Mouse (Mus musculus) lung, postnatal 14 days (tissue): ENCODE results near the gene Phtf1.

Experiments used
- DNase-seq: peaks from one replicate; pipeline ENCODE4 v3.0.0; 2021

The Phtf1 gene

DNA sequence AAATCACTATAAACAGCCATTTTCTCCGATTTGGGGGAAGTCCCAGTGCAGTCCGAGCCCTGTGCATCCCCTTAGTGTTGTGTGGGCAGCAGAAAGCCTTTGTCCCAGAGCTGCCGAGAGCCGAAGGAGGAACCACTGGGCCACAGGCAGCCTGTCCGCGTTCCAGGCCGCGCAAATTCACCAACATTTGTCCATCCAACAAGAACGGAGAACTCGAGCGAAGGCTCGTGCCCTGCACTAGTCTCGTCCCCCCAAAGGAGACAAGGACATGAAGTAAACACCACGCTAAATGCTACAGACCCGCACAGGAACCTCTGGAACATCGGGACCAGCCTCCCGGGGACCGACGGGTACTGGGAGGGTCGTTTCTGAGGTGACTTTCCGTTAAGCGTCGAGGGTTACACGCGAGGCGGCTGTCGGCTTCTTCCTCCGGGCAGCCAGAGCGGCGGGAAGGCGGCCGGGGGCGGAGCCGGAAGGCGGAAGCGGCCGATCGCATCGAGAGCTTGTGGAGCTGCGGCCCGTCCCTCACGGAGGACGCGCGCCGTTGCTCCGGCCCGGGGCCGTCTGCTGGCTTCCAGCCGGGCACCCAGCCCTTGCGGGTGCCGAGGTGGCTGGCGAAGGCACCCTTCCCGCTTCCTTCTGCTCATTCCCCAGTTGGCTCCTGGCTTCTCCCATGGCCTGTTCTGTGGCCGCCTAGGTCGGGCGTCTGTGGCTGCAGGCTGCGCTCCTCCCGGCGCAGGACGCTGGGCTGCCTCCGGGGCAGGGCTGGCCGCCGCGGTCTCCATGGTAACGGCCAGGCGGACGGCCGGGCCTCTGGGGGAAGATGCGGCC, at the start of gene Phtf1:
Gene Phtf1, plus strand, starts transcription at position 250 of the 831 bp plus-strand sequence.
- peak; percentile 84 for DNase-seq

DNA sequence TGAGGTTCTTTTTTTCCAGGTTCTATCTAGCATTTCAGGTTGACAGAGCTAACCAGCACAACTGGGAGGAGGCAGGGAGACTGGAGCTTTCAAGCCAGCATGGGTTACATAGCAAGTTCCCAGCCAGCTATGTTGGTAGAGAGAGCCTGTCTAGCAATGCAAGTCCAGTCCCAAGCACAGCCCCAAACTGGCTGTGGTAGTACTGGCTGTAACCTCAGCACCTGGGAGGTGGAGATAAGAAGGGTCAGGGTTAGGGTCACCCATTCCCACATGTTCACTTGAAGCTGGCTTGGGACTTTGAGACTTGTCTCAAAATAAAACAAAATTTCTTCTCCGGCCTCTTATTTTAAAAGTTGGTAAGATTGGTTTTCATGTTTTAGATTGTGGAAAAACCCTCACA, 47.8 kb upstream of the Phtf1 start:
- no peak for DNase-seq

DNA sequence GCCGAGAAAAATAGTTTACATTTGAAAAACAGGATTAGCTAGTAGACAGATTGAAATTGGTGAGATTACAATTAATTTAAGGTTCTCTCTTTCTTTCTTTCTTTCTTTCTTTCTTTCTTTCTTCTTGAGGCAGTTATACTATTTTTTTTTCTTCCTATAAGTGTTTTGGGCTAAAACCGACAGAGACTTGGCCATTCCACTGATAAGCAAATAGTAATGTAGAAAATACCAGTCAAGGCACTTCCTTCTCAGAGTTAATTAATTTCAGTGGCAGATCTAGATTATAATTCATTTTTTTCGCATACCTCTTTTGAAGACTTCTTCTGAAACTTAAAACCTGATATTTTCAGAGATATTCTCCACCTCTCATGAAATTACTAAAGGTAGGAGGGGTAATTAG, 42.6 kb upstream of the Phtf1 start:
- DNase-seq, result no peak

DNA sequence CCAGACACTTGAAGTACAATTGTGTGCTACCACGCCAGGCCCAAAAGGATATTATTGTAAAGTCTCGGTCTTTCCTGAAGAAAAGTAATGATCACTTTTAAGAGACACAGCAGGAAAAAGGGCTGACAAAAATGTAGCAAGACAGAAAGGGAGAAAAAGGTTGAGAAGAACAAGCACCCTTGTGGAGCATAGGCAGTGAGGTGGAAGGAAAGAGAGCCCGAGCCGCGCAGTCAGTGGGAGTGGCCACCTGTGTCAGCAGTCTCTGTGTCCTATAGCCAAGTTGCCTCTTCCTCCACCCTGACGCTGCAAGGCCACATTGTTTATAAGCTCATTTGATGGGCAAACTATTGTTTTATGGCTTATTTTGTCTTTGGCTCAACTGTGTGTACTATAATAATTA, 40.4 kb upstream of the Phtf1 start:
- DNase-seq, result peak; percentile 9

DNA sequence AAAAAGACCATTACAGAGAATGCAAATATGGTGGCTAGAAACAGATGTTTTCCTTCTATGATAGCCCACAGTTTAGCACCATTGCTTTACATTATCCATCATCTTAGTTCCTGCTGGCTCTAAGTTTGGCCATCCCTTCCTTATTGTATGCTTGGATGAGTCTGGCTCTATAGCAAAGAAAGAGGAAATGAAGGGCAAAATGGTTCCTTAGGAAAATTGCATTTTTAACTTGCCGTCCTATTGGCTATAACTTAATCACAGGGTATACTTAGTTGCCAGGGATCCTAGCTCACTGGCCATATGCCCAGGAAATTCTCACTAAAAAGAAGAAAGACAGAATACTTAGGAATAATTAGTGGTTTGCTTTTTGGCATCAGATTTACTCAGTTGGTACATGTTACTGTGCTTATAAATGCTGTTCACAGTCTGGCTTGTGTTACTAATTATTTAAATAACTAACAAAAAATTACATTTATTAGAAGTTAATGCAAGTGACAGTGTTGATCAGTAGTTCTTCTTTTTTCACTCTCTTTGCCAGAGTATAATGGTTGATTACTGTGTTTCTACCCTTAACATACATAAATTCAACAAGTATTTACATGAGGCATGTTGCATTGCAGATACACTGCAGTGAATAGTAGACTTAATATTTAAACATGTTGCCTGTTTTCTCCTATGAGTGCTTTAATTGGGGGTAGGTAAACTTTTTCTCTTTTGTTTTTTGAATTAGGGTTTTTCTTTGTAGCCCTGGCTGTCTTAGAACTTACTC, 22.9 kb upstream of the Phtf1 start:
- no peak for DNase-seq

DNA sequence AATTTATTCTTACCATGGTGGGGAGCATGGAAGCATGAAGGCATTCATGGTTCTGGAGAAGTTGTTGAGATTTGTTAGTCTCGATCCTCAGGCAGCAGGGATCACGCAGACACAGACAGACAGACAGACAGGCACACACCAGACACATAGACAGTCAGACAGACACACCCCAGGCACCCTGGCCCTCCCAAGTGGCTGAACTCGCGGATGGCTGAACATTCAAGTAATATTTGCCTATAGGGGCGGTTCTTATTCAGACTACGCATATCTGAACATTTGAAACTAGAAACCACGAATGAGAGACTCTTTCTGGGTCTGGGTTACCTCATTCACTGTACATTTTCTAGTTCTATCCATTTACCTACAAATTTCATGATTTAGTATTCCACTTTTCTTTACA, 19.2 kb upstream of the Phtf1 start:
- DNase-seq, result no peak

DNA sequence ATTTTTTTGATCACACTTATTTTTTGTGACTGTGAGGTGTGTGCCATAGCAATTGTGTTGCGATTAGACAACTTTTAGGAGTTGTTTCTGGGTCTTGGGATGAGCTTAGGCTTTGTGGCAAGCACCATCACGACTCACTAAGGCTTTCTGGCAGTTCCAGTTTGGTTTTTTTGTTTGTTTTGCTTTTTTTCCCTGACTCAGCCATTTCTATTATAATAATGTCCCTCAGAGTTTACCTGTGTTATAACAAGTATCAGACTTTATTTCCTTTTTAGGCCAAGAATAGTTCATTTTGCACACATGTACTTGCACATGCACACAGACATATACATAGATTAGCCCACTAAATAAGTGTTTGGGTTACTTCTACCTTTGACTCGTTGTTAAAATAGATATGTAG, 7.3 kb upstream of the Phtf1 start:
- no peak for DNase-seq

DNA sequence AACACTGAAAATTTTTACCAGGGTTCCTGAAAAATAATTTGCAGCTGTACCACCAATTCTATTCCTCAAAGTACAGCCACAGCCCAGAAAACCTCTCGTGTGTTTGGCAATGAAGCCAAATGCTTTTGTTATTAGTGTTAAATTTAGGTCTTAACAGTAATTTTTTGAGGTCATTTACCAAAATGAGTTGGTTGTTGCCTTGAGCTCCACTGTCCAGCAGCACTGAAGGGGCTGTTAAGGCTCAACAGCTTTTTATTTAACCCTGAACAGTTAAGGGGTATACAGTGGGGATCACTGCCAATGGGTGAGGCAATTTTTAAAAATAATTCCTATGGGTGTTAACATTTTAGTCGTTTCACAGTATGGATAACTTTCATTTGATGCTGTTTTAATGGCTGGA, 679 bp upstream of the Phtf1 start:
- no peak for DNase-seq

DNA sequence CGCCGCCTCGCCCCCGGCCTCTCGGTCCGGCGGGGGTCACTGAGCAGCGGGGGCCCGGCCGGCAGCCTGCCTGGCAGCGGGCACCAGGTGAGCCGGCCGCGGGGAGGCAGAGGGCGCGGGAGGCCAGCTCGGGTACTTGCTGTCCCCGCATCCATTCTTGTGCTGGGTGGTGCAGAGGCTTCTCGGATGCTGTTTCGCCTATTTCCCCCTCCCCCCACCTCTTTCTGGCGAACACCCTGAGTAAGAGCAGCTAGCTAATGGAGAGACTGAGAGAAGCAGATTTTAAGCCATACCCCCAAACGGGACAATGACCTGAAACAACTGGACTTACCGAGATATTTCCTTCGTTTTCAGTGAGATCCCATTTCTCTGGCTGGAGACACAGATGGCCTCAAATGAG, 791 bp downstream of the Phtf1 start:
- no peak for DNase-seq

DNA sequence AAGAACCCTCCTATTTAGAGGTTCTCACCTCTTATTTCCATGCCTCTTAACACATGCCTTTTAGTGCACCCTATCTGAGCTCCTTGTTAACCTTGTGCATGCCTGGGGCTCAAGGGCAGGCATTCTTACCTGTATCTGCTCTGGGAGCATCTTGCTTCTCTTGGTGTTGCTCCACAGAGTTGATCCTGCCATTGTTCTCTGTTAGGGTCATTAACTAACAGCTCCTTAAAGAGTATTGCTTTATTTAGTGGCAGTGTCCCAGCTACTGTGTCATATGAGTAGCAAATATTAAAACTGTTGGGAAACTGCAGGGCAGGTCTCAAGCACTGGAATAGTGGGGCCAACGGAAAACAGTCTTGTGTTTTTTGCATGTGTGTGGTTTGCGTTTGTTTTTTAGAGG, 3.2 kb downstream of the Phtf1 start:
- DNase-seq, result no peak

DNA sequence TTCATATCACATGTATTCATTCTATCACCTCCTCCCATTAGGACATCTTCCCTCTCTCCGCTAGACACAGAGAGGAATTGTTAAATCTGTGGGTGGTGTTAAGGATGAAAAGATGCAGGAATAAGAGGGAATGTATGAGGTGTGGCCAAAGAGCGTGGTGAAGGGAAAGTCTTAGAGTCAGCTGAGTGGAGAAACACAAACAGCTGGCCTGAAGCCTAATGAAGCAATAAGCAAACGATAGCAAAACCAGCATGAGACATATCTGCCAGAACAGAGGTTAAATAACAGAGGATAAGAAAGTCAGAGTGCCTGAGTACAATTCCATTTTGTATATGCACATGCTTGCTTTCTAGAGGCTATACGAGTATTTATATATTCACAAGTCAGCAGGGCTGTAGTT, 16.6 kb downstream of the Phtf1 start:
- DNase-seq, result peak; percentile 4

DNA sequence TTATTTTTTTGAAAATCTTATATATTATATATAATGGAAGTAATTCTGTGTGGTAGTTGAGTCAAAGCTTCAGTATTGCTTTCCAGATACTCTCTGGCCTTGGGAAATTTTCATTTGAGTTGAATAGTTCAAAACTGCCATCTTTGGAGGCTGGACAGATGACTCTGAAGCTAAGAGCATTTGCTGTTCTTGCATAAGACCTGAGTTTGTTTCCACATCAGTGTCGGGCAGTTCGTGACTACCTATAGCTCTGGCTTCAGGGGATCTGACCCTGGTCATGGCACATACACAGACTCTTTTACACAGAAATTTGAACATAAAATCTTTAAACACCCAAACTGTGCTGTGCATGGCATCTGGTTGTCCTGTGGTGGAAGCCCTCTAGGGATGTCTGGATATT, 17.3 kb downstream of the Phtf1 start:
- no peak for DNase-seq

DNA sequence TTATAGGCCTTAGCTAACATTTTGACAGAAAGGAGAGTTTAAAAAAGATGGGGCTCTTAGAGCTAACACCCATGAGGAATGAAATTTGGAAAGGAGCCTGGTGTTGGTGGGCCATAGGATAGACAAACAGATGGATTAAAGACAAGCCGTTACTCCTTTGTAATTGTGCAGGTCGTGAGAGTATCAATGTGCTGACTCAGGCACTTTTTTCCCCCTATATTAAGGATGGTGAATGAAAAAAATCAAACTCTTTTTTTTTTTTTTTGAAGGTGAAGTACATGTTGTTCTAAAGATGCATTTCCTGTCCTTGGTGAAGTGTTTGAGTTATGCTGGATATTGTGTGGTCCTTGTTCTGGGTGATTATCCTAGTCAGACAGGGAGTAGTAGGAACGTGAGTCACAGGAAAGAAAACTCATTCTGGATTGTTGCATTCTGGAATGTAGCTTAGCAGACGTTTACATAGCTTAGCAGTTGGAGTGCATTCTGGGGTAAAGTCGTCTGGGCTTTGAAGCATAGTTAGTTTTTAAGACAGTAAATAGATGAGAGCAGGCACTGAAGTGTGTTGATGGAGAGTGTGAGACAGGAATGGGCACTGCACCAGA, 20.0 kb downstream of the Phtf1 start:
- DNase-seq, result no peak

DNA sequence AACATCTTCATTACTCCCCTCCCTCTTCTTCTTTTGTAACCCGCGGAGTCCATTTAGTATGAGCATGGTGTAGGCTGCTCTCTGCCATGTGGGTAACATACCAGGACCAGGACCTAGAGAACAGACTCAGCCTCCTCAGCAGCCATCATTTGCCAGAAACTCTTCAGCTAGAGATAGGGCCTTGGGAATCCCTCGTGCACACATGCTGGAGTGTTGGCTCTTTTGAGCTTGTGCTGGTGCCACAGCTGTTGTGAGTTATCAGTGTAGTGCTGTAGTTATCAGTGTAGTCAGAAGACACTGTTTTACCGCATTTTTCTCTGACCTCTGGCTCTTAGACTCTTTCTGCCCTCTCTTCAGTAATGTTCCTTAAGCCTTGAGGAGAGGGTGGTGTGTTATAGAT, 21.4 kb downstream of the Phtf1 start:
- DNase-seq, result no peak

DNA sequence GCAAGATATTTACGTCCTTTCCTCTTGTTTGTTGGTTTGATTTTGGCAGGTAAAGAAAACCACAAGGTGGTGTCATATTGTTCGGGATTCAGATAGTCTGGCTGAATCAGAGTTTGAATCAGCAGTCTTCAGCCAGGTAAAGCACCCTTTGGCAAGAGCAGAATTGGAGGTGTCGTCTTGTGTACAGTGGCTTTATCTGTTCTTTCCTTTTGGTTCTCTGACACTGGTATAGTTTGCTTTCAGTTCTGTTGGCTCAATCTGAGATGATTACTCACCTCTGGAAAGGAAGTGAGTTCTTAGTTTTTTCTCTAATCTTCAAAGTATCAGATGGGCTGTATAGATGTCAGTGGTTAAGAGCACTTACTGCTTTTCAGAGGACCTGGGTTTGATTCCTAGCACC, 23.4 kb downstream of the Phtf1 start:
- no peak for DNase-seq

DNA sequence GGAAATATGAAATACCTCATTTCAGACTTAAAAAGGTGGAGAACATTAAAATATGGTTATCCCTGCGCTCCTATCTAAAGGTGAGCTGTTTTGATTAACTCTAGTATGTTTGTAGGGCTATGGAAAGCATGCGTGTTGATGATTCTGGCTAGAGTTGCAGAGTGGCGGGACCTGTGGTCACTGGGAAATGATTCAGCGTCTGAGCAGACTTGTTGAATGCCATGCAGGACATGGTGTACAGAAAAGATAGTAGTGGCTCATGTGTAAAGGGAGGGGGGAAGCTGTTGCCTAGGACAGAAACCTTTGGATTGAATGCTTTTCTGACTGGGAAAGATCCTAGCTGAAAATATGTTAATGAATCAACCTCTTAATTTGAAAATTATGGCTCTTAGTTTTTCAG, 30.8 kb downstream of the Phtf1 start:
- no peak for DNase-seq

DNA sequence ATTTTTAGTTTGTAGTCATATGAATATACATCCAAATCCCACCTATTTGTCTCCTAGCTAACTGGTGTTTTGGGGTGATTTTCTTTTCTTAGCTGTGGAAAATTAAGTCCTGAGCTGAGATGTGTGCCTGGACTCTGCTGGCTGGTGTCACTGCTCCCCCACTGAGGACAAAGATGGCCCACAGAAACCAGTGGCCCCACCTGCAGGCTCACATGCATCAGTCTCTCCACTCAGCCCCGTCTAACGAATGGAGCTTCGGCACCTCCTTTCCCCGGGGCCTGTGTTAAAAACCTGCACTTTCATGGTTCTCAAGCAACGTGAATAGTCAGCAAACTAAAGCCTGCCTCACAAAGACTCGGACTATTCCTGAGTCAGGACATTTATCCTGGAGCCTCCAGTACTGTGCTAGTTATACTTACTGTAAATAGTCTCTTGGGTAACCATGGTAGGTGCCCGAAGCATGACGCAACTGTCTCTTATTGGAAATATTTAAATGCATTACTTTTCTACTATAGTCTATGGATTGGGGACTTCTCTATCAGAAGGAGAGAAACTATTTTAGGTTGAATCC, 39.1 kb downstream of the Phtf1 start:
- DNase-seq, result no peak

DNA sequence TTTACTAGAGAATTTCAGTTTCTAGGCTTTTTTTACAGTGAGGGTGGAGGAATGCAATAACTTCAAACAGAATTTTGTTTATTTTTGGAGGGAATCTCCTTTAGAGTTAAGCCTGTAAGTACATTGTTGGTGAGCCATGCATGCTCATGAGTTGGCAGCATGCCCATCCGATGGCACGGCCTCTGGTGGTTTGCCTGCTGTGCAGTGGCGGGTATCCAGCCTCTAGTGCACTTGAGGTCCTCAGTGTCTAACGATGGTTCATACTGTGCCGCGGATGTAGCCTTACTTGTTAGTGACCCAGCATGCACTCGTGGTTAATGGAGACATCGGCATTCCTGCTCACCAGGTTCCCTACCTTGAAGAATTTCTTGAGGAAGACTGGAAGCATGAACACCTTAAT, 39.6 kb downstream of the Phtf1 start:
- peak; percentile 36 for DNase-seq

DNA sequence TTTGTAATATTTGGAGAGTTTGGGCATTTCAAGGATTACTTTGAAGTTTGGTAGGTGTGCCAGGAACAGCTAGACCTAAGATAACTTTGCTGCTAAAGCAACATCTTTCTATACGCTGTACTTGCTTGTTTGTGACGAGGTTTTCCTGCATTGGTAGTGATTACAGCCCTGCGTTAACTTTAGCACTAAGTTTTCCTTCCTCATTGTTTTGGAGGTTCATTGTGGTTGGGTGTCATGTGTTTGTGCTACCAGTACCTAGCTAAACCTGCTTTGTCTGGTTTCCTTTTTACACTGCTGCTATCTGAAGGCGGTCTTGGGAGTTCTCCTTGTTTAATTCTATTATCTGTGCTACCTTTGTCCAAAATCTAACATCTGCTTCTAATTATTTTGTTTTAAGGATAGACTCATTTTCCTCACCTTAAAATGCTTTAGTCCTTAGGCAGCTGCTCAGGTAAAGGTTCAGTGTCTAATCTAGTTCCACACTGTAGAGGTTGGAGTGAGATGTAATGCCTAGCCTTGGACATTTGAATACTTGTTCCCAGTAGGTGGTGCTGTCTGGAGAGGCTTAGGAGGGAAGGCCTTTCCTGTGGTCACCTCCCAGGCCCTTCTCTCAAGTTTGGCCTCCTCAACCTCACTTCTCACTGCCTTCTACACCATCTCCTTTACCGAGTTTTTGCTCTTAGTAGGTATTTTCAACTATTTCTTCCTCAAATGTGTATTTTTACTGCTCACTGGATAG, 42.2 kb downstream of the Phtf1 start:
- no peak for DNase-seq

DNA sequence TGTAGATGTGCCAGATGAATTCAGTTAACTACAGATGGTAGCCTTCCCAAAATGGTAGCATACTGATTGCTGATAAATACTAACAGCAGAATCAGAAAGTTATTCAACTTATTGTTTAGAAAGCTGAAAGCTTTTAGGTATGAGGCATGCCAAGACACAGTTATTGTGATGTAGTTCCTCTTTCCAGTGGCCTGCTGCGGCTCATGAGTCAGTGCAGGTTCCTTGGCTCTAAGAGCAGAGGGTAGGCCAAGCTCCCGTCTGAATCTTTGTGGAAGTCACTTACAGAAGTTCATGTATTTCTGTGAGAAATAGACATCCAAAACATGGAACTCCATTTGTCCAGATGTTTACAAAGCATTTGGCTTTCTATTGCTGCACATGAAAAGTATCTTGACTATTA, 44.1 kb downstream of the Phtf1 start:
- DNase-seq, result no peak

DNA sequence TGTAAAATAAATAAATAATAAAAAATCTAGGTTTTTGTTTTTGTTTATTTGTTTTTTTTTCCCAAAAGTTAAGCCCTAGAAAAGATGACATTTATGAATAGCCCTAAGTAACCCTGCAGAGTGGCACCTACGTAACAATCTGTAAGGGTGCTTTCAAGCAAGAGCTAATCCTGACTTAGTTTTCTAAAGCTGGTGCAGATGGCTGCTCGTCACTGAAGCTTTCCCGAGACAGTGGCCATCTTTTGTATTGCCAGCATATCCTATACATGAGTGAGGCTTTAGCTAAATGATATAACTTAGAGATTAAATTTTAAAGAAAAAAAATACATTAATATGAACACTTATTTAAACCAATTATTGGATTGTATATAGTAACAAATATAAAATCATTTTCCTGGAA, 50.0 kb downstream of the Phtf1 start:
- no peak for DNase-seq

DNA sequence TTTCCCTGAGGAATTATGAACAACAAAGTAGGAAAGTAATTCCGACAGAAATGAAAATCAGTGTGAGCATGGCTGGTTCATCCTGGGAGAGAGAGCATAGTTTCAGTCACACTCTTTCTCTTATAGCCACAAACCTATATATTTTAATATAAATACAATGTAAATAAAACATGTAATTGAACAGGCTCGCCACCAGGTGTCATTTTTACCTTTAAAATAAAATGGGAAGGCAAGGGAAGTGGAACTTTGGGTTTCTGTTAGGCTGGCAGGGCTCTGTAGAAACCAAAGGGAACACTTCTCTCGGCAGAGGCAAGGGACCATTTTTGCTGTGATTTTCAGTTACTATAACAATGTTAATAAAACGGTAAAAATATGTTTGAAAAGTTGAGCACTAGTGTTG, 51.5 kb downstream of the Phtf1 start:
- no peak for DNase-seq

DNA sequence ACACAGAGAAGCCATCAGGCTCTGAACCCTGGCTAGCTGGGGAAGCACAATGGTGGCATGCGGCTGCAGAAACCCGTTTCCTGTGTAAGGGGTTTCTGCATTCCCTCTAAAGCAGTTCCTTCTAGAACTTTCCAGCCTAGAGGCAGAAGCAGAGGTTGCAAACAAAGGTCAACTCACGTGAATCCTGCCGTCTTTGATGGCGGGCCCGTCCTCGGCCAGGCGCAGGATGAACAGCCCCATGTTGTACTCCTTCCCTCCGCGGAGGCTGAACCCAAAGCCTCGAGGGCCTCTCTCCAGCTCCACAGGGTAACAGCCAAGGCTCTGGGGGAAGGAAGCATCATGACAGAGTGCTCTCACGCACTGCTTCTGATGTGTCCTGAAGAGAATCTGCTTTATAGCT, 52.2 kb downstream of the Phtf1 start:
- DNase-seq, result no peak
